Mouse (Mus musculus) macrophage (primary cell): Measurements from ENCODE around the gene Pcp4l1. TPM values are rescaled to one million over a fixed set of nuclear protein-coding genes. Genes with fewer than 3 reads are reported as not detected.
A peak's percentile ranks its signal among the peaks of the same experiment; 100 is the strongest.

Experiments
- H3K27ac ChIP-seq: fragments of 350-480 bp; formaldehyde crosslinking; 2 replicates; pipeline ENCODE4 v1.9.0; 2021
- H3K36me3 ChIP-seq: fragments of 350-480 bp; formaldehyde crosslinking; 2 replicates; pipeline ENCODE4 v1.9.0; 2021; ENCODE audit errors: inconsistent target
- H3K4me3 ChIP-seq: fragments of 350-480 bp; formaldehyde crosslinking; 2 replicates; pipeline ENCODE4 v1.9.0; 2021; ENCODE audit errors: inconsistent target
- H3K79me2 ChIP-seq: fragments of 350-480 bp; formaldehyde crosslinking; 2 replicates; pipeline ENCODE4 v1.9.0; 2021; ENCODE audit errors: inconsistent target
- WGBS: methylation state at CpG from one replicate; pipeline ENCODE4 v1.1.7; 2026; ENCODE audit warnings: inconsistent platforms; ENCODE audit not compliant: missing documents; 5-methylcytosine and 5-hydroxymethylcytosine counted together
- polyA plus RNA-seq: library from polyadenylated mRNA; stranded (reverse); fragments of 250-400 nt; gene quantifications from 3 replicates; pipeline ENCODE4 v1.2.4, GENCODE M21; 2018; ENCODE audit warnings: inconsistent platforms

Gene Pcp4l1
- polyA plus RNA-seq, 1 experiment from 2014 or later = 83.8 TPM

- WGBS = 32% methylated on average over 13 of the region's 13 CpGs
- H3K4me3 ChIP-seq = no peak overlapping the region
- H3K79me2 ChIP-seq = peaks cover 57% of the 10 kb centered on the region
- no peaks in the 10 kb centered on the region for H3K36me3 ChIP-seq
- H3K27ac ChIP-seq = no peak overlapping the region
Observed at GRCm38 (mm10) chr1:171187851-171188700, 8.0 kb downstream of the Pcp4l1 start.

DNA sequence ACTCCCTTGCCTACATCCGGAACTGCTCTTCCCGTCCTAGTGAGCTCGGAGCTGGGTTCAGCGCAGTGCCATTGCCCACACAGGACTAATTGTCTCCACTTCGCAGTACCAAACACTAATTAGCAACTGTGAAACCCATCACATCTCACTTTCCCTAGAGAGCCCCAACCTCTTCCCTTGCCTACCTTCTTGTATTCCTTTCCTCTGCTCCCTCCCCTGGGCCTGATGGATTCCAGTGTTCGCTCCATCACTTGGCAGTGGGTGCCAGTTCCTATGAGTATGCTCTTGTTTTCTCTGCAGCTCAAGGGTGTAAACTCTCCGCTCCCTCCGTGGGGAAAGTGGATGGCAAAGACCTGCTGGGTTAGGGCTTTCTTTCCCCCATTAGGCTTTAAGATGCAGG lies 10.4 kb downstream of the Pcp4l1 start:
- Histone ChIP-seq H3K4me3 (no peak overlapping the region), H3K79me2 (peaks cover 70% of the 10 kb centered on the region), H3K36me3 (no peaks in the 10 kb centered on the region), H3K27ac (peak overlapping the region; percentile 97)
- WGBS = 97% methylated on average over 8 of the region's 8 CpGs

GRCm38 (mm10) chr1:171184314-171184713 lies 11.8 kb downstream of the Pcp4l1 start:
- no peak overlapping the region for H3K4me3 ChIP-seq
- WGBS = 1% methylated on average over 7 of the region's 7 CpGs

GRCm38 (mm10) chr1:171183620-171184019 lies 12.4 kb downstream of the Pcp4l1 start:
- peak overlapping the region; percentile 97 for H3K27ac ChIP-seq

More at GRCm38 (mm10) chr1:171184314-171184713, 11.8 kb downstream of the Pcp4l1 start:
- no peaks in the 10 kb centered on the region for H3K36me3 ChIP-seq
- H3K27ac ChIP-seq = peak overlapping the region; percentile 97
- H3K79me2 ChIP-seq = peaks cover 63% of the 10 kb centered on the region

GRCm38 (mm10) chr1:171183025-171183424 lies 13.0 kb downstream of the Pcp4l1 start:
- Histone ChIP-seq H3K4me3 (no peak overlapping the region), H3K27ac (peak overlapping the region; percentile 97), H3K36me3 (no peaks in the 10 kb centered on the region), H3K79me2 (peaks cover 50% of the 10 kb centered on the region)
- 91% methylated on average over 3 of the region's 3 CpGs for WGBS

More at GRCm38 (mm10) chr1:171183620-171184019, 12.4 kb downstream of the Pcp4l1 start:
- no peaks in the 10 kb centered on the region for H3K36me3 ChIP-seq
- peaks cover 56% of the 10 kb centered on the region for H3K79me2 ChIP-seq
- H3K4me3 ChIP-seq = no peak overlapping the region
- WGBS = 3% methylated on average over 3 of the region's 3 CpGs

GRCm38 (mm10) chr1:171179487-171180171 lies 16.4 kb downstream of the Pcp4l1 start:
- Histone ChIP-seq H3K4me3 (no peak overlapping the region), H3K27ac (no peak overlapping the region)
- 85% methylated on average over 5 of the region's 5 CpGs for WGBS

GRCm38 (mm10) chr1:171172779-171173178 lies 23.3 kb downstream of the Pcp4l1 start:
- Histone ChIP-seq H3K79me2 (no peaks in the 10 kb centered on the region), H3K4me3 (no peak overlapping the region), H3K27ac (no peak overlapping the region), H3K36me3 (no peaks in the 10 kb centered on the region)
- 92% methylated on average over 8 of the region's 8 CpGs for WGBS

More at GRCm38 (mm10) chr1:171179487-171180171, 16.4 kb downstream of the Pcp4l1 start:
- H3K79me2 ChIP-seq = peaks cover 22% of the 10 kb centered on the region
- H3K36me3 ChIP-seq = no peaks in the 10 kb centered on the region

DNA sequence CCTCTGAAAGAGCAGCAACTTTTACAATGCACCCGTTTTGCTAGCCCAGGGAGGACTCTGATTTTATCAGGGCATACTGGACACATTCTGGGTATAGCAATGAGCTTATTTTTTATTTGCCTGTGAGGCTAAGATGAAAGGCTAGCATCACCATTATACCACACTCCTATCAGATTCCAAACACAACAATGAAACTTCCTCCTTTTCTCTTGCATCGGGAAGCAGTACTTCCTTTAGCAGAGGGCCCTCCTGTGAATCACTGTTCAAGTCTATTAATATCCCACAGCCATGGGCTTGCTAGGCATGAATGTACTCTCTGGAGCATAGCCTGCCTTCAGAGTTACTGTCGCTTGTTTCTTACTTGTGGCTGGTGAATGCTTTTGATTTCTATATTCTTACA lies 24.9 kb downstream of the Pcp4l1 start:
- H3K36me3 ChIP-seq = no peaks in the 10 kb centered on the region
- H3K79me2 ChIP-seq = no peaks in the 10 kb centered on the region
- no peak overlapping the region for H3K4me3 ChIP-seq
- peak overlapping the region; percentile 93 for H3K27ac ChIP-seq
- WGBS = 8% methylated on average over 3 of the region's 3 CpGs

DNA sequence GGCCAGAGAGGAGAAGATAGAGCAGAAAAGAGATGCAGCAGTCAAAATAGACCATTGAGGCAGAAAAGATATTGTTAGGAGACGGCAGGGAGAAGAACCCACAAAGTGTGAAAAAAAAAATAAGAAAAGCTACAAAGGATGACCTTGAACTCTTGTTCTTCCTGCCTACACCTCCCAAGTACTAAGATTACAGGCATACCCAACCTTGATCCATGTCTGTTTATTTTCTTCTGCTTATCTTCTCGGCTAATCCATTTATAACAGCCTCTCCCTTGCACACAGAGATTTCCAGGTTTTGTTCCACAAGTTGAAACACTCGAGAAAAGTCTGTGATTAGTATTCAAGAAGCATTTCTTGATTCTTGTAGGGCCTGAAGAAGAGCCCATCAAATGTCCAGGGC lies 26.2 kb downstream of the Pcp4l1 start:
- H3K27ac ChIP-seq = no peak overlapping the region

DNA sequence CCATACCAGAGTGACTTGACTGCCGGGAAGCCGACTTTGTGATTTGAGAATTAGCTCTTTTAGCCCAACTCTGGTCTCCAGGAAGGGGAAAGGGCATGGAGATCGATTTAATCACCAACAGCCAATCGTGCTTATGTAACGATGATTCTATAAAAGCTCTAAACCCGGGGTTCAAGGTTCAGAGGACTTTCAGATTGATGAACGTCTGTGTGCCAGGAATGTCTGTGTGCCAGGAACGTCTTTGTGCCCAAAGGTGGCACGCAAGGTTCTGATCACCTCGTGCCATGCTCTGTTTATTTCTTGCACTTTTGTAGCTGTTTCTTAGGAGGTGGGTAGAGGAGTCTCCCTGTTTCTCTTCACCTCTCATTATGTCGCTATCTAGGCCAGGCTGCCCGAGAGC lies 27.2 kb downstream of the Pcp4l1 start:
- Histone ChIP-seq H3K4me3 (no peak overlapping the region), H3K36me3 (no peaks in the 10 kb centered on the region), H3K79me2 (no peaks in the 10 kb centered on the region), H3K27ac (no peak overlapping the region)
- WGBS = 87% methylated on average over 12 of the region's 12 CpGs

More for the DNA sequence above, 26.2 kb downstream of the Pcp4l1 start:
- H3K4me3 ChIP-seq = no peak overlapping the region
- 83% methylated on average over 3 of the region's 3 CpGs for WGBS
- no peaks in the 10 kb centered on the region for H3K36me3 ChIP-seq
- H3K79me2 ChIP-seq = no peaks in the 10 kb centered on the region

- Histone ChIP-seq H3K36me3 (no peaks in the 10 kb centered on the region), H3K4me3 (no peak overlapping the region), H3K27ac (no peak overlapping the region), H3K79me2 (no peaks in the 10 kb centered on the region)
- 40% methylated on average over 5 of the region's 5 CpGs for WGBS
Observed at GRCm38 (mm10) chr1:171165629-171166345, 30.3 kb downstream of the Pcp4l1 start.

GRCm38 (mm10) chr1:171164258-171164657 lies 31.8 kb downstream of the Pcp4l1 start:
- WGBS = 60% methylated on average over 3 of the region's 3 CpGs
- Histone ChIP-seq H3K27ac (no peak overlapping the region), H3K79me2 (no peaks in the 10 kb centered on the region), H3K36me3 (no peaks in the 10 kb centered on the region), H3K4me3 (no peak overlapping the region)

DNA sequence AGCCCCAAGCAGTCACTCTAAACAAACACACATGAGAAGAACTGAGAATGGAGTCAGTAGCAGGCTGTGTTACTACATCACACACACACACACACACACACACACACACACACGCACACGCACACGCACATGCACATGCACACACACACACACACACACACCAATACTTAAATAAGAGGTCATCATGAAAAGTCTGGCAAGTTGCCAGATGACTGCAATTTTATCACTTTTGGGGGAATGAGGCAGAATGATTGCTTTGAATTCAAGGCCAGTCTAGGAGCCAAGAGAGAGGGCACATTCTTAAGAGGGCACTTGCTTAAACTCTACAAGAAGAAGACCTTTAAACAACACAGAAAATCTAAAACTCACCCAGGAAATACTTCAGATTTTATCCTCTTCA lies 33.5 kb downstream of the Pcp4l1 start:
- Histone ChIP-seq H3K27ac (no peak overlapping the region), H3K4me3 (no peak overlapping the region), H3K36me3 (no peaks in the 10 kb centered on the region), H3K79me2 (no peaks in the 10 kb centered on the region)
- WGBS = 93% methylated on average over 3 of the region's 3 CpGs

DNA sequence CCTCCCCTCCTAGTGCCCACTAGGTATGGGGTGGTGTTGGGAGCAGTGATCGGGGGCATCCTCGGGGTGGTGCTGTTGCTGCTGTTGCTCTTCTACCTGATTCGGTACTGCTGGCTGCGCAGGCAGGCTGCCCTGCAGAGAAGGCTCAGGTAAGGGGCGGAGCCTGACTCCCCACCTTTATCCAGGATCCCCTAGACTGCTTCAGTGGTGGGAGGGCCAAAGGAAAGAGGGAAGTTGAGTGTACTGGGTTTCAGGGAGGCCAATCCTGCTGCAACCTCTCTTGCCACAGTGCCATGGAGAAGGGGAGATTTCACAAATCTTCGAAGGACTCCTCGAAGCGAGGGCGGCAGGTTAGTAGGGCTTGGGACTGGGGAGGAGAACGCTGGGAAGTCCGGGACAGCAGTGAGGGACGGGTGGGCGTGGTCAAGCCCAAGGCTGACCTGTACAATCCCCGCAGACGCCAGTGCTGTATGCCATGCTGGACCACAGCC lies 36.5 kb downstream of the Pcp4l1 start:
- WGBS = 27% methylated on average over 15 of the region's 15 CpGs
- Histone ChIP-seq H3K27ac (no peak overlapping the region), H3K4me3 (no peak overlapping the region), H3K79me2 (no peaks in the 10 kb centered on the region), H3K36me3 (no peaks in the 10 kb centered on the region)
